Mouse (Mus musculus) lung, embryonic 14.5 days (tissue): ENCODE results near the gene Dyx1c1. TPM values are rescaled to one million over a fixed set of nuclear protein-coding genes. Genes with fewer than 3 reads are reported as not detected.

Experiments used
- ATAC-seq: fragments of 200-750 bp; cut with Nextera tagmentation; 2 replicates; pipeline ENCODE4 v1.8.0; 2017; ENCODE audit warnings: mild to moderate bottlenecking, moderate TSS enrichment, moderate library complexity; ENCODE audit not compliant: insufficient read depth
- DNase-seq: peaks from one replicate; pipeline ENCODE4 v3.0.0-alpha.2; 2015
- H3K27ac ChIP-seq: fragments of 300-500 bp; sonication (generic); 2 replicates; pipeline ENCODE4 v1.5.1; 2014; ENCODE audit warnings: low read depth, mild to moderate bottlenecking, moderate library complexity
- H3K27me3 ChIP-seq: fragments of 300-500 bp; sonication (generic); 2 replicates; pipeline ENCODE4 v1.6.1; 2014; ENCODE audit warnings: low read length, control low read depth; ENCODE audit not compliant: insufficient read depth
- H3K36me3 ChIP-seq: fragments of 300-500 bp; sonication (generic); 2 replicates; pipeline ENCODE4 v1.6.1; 2014; ENCODE audit warnings: control low read depth; ENCODE audit not compliant: insufficient read depth
- H3K4me1 ChIP-seq: fragments of 300-500 bp; sonication (generic); 2 replicates; pipeline ENCODE4 v1.6.1; 2014; ENCODE audit warnings: antibody characterized with exemption, control low read depth; ENCODE audit not compliant: insufficient read depth
- H3K4me2 ChIP-seq: fragments of 300-500 bp; sonication (generic); 2 replicates; pipeline ENCODE4 v1.6.1; 2014; ENCODE audit warnings: mild to moderate bottlenecking
- H3K4me3 ChIP-seq: fragments of 300-500 bp; sonication (generic); 2 replicates; pipeline ENCODE4 v1.5.1; 2014; ENCODE audit warnings: low read depth, low read length
- H3K9ac ChIP-seq: fragments of 300-500 bp; sonication (generic); 2 replicates; pipeline ENCODE4 v1.6.1; 2014
- H3K9me3 ChIP-seq: fragments of 300-500 bp; sonication (generic); 2 replicates; pipeline ENCODE4 v1.6.1; 2016; ENCODE audit warnings: low read depth, low read length, control low read depth
- CTCF ChIP-seq: IDR thresholded peaks from 2 replicates; pipeline ENCODE4 v1.5.1; 2016; ENCODE audit warnings: antibody characterized with exemption, low read depth
- WGBS: fragments of 180-500 bp; shearing (Covaris S2); extraction: QIAGEN DNeasy Blood & Tissue Kit; methylation state at CpG from one replicate; pipeline ENCODE4 v1.1.7; 2014; 5-methylcytosine and 5-hydroxymethylcytosine counted together
- microRNA-seq: library from miRNA; unstranded; fragments of <30 nt; microRNA quantifications from one replicate; pipeline ENCODE4, GENCODE M21; 2016; ENCODE audit warnings: borderline number of aligned reads
- polyA plus RNA-seq: library from polyadenylated mRNA; unstranded; fragments of >200 nt; fragmentation: Nextera tagmentation; extraction: Ambion mirVana; gene quantifications from 2 replicates; pipeline ENCODE4 v1.2.1, GENCODE M21; 2014

Gene Dyx1c1
- polyA plus RNA-seq, 1 experiment from 2014 or later, result 1.3 TPM

GRCm38 (mm10) chr9:73005106-73005505 lies 46.5 kb downstream of the Dyx1c1 start:
- WGBS, result 79% methylated on average over 6 of the region's 6 CpGs
- no peak for TF ChIP-seq CTCF

GRCm38 (mm10) chr9:73006175-73006574 lies 47.6 kb downstream of the Dyx1c1 start:
- Histone ChIP-seq H3K4me1 (no peaks in the 10 kb centered on the region), H3K36me3 (peaks cover 8% of the 10 kb centered on the region; the same call in 1 of the 2 replicates), H3K4me2 (no peak overlapping the region), H3K9ac (no peak overlapping the region), H3K27ac (no peak overlapping the region), H3K9me3 (no peaks in the 10 kb centered on the region), H3K27me3 (no peaks in the 10 kb centered on the region), H3K4me3 (no peak overlapping the region)
- WGBS, result 94% methylated on average over 3 of the region's 3 CpGs
- DNase-seq, result no peak
- no peak for ATAC-seq
- no peak for TF ChIP-seq CTCF

More at GRCm38 (mm10) chr9:73005106-73005505, 46.5 kb downstream of the Dyx1c1 start:
- H3K9me3 ChIP-seq, result no peaks in the 10 kb centered on the region
- no peak overlapping the region for H3K27ac ChIP-seq
- H3K4me1 ChIP-seq, result no peaks in the 10 kb centered on the region
- no peak for ATAC-seq
- H3K9ac ChIP-seq, result no peak overlapping the region
- DNase-seq, result no peak
- 0 out of 2 replicates have a peak, but pooled peaks cover 3% of the 10 kb centered on the region for H3K36me3 ChIP-seq
- H3K4me2 ChIP-seq, result no peak overlapping the region
- H3K27me3 ChIP-seq, result no peaks in the 10 kb centered on the region
- no peak overlapping the region for H3K4me3 ChIP-seq

DNA sequence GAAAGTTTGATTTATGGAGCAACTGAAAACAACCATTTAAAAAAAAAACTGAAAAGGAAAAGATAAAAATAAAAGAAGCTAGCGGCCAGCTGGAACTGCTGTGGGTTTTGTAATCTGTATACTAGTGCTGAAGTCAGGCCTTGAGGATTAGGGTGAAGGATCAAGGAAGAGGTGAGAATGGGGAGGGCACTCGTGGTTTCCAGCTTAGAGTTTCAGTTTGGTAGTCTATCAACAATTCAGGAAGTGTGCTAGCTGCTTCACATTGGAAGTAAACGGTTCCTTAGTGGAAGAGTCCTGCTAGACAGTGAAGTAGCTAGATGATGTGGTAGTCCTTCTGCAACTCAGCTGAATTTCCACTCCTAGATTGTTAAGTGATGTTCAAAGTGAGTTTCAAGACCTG lies 49.8 kb downstream of the Dyx1c1 start:
- H3K9me3 ChIP-seq, result no peaks in the 10 kb centered on the region
- WGBS, result 52% methylated on average over 3 of the region's 3 CpGs

GRCm38 (mm10) chr9:73012629-73013028 lies 54.0 kb downstream of the Dyx1c1 start:
- Histone ChIP-seq H3K27me3 (no peaks in the 10 kb centered on the region), H3K9ac (no peak overlapping the region), H3K4me1 (no peaks in the 10 kb centered on the region), H3K36me3 (peaks cover 39% of the 10 kb centered on the region), H3K27ac (no peak overlapping the region), H3K4me3 (no peak overlapping the region), H3K9me3 (no peaks in the 10 kb centered on the region), H3K4me2 (no peak overlapping the region)
- ATAC-seq, result no peak
- DNase-seq, result no peak
- TF ChIP-seq CTCF, result 0 out of 2 replicates have a peak, but pooled peaks have one; percentile 11
- WGBS, result 87% methylated on average over 4 of the region's 4 CpGs

More for the DNA sequence above, 49.8 kb downstream of the Dyx1c1 start:
- Histone ChIP-seq H3K27ac (no peak overlapping the region), H3K4me3 (no peak overlapping the region), H3K4me1 (no peaks in the 10 kb centered on the region), H3K4me2 (no peak overlapping the region), H3K36me3 (peaks cover 16% of the 10 kb centered on the region; the same call in 1 of the 2 replicates), H3K27me3 (no peaks in the 10 kb centered on the region), H3K9ac (no peak overlapping the region)
- TF ChIP-seq CTCF, result no peak
- DNase-seq, result no peak
- no peak for ATAC-seq

- H3K36me3 ChIP-seq, result peaks cover 56% of the 10 kb centered on the region
- no peak overlapping the region for H3K4me3 ChIP-seq
- DNase-seq, result no peak
- no peak for ATAC-seq
- no peaks in the 10 kb centered on the region for H3K9me3 ChIP-seq
- H3K27ac ChIP-seq, result no peak overlapping the region
- WGBS, result 76% methylated on average over 13 of the region's 13 CpGs
- H3K4me1 ChIP-seq, result no peaks in the 10 kb centered on the region
- H3K4me2 ChIP-seq, result no peak overlapping the region
- no peak for TF ChIP-seq CTCF
- no peaks in the 10 kb centered on the region for H3K27me3 ChIP-seq
- H3K9ac ChIP-seq, result no peak overlapping the region
Observed at GRCm38 (mm10) chr9:73014724-73015123, 56.1 kb downstream of the Dyx1c1 start.

- H3K4me3 ChIP-seq, result no peak overlapping the region
- WGBS, result 86% methylated on average over 10 of the region's 10 CpGs
- no peak for DNase-seq
- no peaks in the 10 kb centered on the region for H3K4me1 ChIP-seq
- no peaks in the 10 kb centered on the region for H3K27me3 ChIP-seq
- no peak for TF ChIP-seq CTCF
- H3K9me3 ChIP-seq, result no peaks in the 10 kb centered on the region
- H3K4me2 ChIP-seq, result no peak overlapping the region
- H3K27ac ChIP-seq, result no peak overlapping the region
- no peak for ATAC-seq
- no peak overlapping the region for H3K9ac ChIP-seq
- peaks cover 61% of the 10 kb centered on the region for H3K36me3 ChIP-seq
Observed at GRCm38 (mm10) chr9:73019841-73020240, 61.3 kb downstream of the Dyx1c1 start.

GRCm38 (mm10) chr9:73020566-73021097 lies 62.0 kb downstream of the Dyx1c1 start:
- H3K27ac ChIP-seq, result no peak overlapping the region
- H3K4me1 ChIP-seq, result no peaks in the 10 kb centered on the region
- no peak for TF ChIP-seq CTCF
- H3K9ac ChIP-seq, result no peak overlapping the region
- peaks cover 57% of the 10 kb centered on the region for H3K36me3 ChIP-seq
- no peak for ATAC-seq
- 92% methylated on average over 5 of the region's 5 CpGs for WGBS
- H3K4me3 ChIP-seq, result no peak overlapping the region
- no peak overlapping the region for H3K4me2 ChIP-seq
- H3K9me3 ChIP-seq, result no peaks in the 10 kb centered on the region
- no peak for DNase-seq
- H3K27me3 ChIP-seq, result no peaks in the 10 kb centered on the region

Small RNAs within 50 kb of the gene (microRNA-seq; reads per million reads assigned to microRNA genes)
- gene Gm27353, result not detected

Other genes starting within 250 kb of the Dyx1c1 start
- 1.3 TPM in 2 replicates for gene Prtg, start 151.9 kb upstream of the Dyx1c1 start, polyA plus RNA-seq
- 6.0 and 7.0 TPM in 2 replicates for gene Pygo1, start 33.1 kb upstream of the Dyx1c1 start, polyA plus RNA-seq
- gene Gm44503, start 67 bp downstream of the Dyx1c1 start, polyA plus RNA-seq, result not detected in 2 replicates
- 9.8 and 14.5 TPM in 2 replicates for gene Ccpg1os, start 26.6 kb downstream of the Dyx1c1 start, polyA plus RNA-seq
- gene Ccpg1, start 26.6 kb downstream of the Dyx1c1 start, polyA plus RNA-seq, result 19.4 and 20.6 TPM in 2 replicates
- 16.1 and 16.7 TPM in 2 replicates for gene Pigb, start 81.6 kb downstream of the Dyx1c1 start, polyA plus RNA-seq
- gene Rab27a, start 86.1 kb downstream of the Dyx1c1 start, polyA plus RNA-seq, result 1.8 and 2.8 TPM in 2 replicates
- gene Khdc3, start 143.1 kb downstream of the Dyx1c1 start, polyA plus RNA-seq, result not detected in 2 replicates
- not detected in 2 replicates for gene Gm20509, start 143.7 kb downstream of the Dyx1c1 start, polyA plus RNA-seq
- 115 and 127 TPM in 2 replicates for gene Rsl24d1, start 154.6 kb downstream of the Dyx1c1 start, polyA plus RNA-seq